8 mouse cellular contexts compared by ENCODE assay signal in the genomic region with DNA sequence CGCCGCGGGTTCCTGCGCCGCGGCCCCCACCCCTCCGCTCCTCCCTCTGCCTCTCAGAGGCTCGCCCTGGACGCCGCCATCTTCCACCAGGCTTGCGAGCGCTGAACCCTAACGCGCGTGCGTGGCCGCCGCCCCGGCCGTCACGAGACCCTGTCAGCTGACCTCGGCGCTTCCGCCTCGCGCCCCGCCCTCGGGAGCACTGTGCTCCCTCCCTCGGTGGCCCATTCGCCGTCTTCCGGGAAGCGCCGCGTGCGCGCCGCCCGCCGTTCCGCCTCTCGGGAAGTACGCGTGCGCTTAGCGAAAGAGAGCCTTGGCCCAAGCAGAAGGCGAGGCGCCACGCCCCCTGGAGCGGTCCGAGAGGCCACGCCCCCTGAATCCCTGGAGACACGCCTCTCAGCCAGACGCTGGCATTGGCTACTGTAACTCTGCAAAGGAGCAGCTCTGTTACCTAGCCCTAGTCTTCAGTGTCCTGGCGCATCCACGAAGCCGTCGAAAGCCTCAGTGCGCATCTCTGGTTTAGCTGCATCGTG. TPM values are rescaled to one million over a fixed set of nuclear protein-coding genes. Genes with fewer than 3 reads are reported as not detected.
DNase-seq lines count a peak whose midpoint lies in the region; ATAC-seq lines count a peak whose summit lies in the region.

TSS of gene Dnajc13 (minus strand) at position 108 of the 530 bp plus-strand sequence.

- under 1% methylated on average over 58 of the region's 60 CpGs for WGBS in hindbrain, embryonic 15.5 days

- peak within 1 kb of the TSS; percentile 77 for H3K9ac ChIP-seq in hindbrain, embryonic 15.5 days

- H3K4me3 ChIP-seq in hindbrain, embryonic 15.5 days, result peak within 1 kb of the TSS; percentile 70

- H3K36me3 ChIP-seq in hindbrain, embryonic 15.5 days, result no peaks in the 10 kb centered on the region

- ATAC-seq in hindbrain, embryonic 15.5 days (ENCODE audit: low FRiP score, low read depth), result peak; percentile 97

- H3K27me3 ChIP-seq in hindbrain, embryonic 15.5 days, result no peaks in the 10 kb centered on the region

- H3K27ac ChIP-seq in hindbrain, embryonic 15.5 days (replicated peaks), result peak within 1 kb of the TSS; percentile 92

- H3K9me3 ChIP-seq in hindbrain, embryonic 15.5 days, result no peaks in the 10 kb centered on the region

- peaks cover 30% of the 10 kb centered on the region for H3K4me1 ChIP-seq in hindbrain, embryonic 15.5 days (replicated peaks)

- peak; percentile 99 for DNase-seq in T-cell, adult 2 months (ENCODE audit: low spot score)
- DNase-seq in cerebellum, postnatal 36 days, result peak; percentile 95 to 98
- peak; percentile 97 to 98 for DNase-seq in frontal cortex, postnatal 36 days (ENCODE audit: low spot score in 2 of 2)
- peak; percentile 96 for DNase-seq in left cerebral cortex, adult 11 months (ENCODE audit: low spot score)
- DNase-seq in lung, postnatal 4 days, result peak; percentile 99 to 100
- peak; percentile 97 for DNase-seq in retina, postnatal 7 days (ENCODE audit: low read depth, low spot score)
- DNase-seq in urinary bladder, adult 2 months (ENCODE audit: low spot score), result peak; percentile 96

- H3K4me2 ChIP-seq in hindbrain, embryonic 15.5 days, result peak within 1 kb of the TSS; percentile 89

RNA-seq across cellular contexts. Expression of gene Dnajc13, which starts in this region (rescaled TPM):
- 17.7 and 22.6 TPM in 2 replicates for polyA plus RNA-seq in hindbrain, embryonic 15.5 days (2015; fragmentation: Nextera tagmentation; extraction: Ambion mirVana)
- 38.8 and 46.8 TPM in 2 replicates for polyA plus RNA-seq in urinary bladder, adult 2 months (2012; rRNA removed)

Comparison
In these comparisons a context has a peak if more than half of its experiments do, and no peak if none do; other contexts are left out.
1. Peak in every context shown above with its lines: DNase-seq, ATAC-seq, H3K4me3 ChIP-seq and H3K27ac ChIP-seq.